Mouse (Mus musculus) heart, postnatal 4 days (tissue): ENCODE results near the gene Rab30. TPM values are rescaled to one million over a fixed set of nuclear protein-coding genes. Genes with fewer than 3 reads are reported as not detected.
"Not testable (repeated sequence)": the region's sequence is repeated elsewhere in the genome, so short reads cannot be mapped to it uniquely, and the experiment has no call there.

Experiments
- DNase-seq: peaks from one replicate; pipeline ENCODE4 v3.0.0; 2021
- total RNA-seq, 2 experiments: library from RNA; stranded (reverse); gene quantifications; 2 replicates each; pipeline ENCODE4 v1.2.3; 2021

Rab30 gene
- total RNA-seq: 10 to 100 TPM; 11.5 to 14.0 TPM

DNA sequence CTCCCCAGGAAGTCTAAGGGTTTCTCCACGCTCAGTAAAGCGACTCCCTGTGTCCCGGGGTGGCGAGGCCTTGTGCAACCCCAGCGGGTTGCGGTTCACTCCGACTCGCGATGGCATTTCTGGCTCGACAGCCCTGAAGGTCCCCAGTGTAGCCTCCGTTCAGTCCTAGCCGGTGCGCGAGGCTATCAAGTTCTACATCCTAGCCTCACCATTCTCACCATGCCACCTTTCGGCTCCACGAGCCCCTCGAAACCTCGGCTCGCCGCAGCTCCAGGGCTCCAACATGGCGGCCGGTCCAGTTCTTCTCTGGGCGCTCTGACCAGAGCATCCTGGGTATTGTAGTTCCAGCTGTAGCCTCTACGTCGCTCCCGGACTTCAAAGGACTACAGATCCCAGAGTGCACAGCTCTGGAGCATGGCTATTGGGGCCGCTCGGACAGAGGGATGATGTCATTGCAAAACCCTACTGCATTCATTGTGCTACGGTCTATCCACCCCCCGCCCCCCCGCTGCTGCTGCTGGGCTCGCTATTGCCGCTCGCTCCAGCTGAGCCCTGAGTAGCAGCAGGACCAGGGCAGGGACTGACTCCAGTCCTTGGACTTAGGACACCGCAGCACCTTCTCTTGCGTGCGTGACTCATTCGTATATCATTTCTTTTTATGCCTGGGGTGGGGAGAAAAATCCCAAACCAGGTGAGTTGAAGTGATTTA is at the start of gene Rab30:
TSS of gene Rab30 (plus strand) at position 452 of the 709 bp plus-strand sequence.
- peak; percentile 91 for DNase-seq

DNA sequence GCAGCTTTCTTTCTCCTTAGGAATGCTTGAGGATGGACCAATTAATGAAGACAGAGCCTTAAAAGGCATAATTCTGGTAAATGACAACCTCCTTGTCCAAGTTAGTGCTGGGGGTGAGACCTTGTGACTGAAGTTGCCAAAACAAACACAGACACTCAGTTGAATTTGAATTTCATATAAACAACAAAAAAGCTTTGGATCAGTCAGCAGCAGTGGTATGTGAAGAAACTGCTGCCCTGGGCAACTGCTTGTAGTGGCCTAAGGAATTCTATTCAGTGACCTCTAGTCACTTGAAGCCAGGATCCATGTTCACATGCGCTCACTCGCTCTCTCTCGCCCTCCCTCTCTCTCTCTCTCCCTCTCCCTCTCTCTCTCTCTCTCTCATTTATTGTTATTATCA is 45.0 kb upstream of the Rab30 start:
- DNase-seq: no peak

DNA sequence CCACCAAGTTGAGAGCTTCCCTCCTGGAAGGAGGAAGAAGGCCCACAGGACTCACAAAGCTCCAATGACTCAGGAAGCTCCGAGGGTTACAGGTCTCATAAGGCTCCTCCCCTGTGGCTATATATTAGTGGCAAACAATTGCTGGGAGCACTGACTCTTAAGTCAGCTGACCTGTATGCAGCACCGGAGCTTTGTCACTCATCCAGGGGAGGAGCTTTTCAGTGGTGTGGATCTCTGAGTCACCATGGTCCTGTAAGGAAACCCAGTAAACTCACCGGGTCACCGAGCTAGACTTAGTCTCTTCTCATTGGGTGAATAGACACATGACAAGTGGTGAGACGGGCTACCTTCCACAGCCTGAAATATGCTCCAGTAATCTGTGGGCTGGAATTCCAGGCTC is 42.6 kb upstream of the Rab30 start:
- no peak for DNase-seq

DNA sequence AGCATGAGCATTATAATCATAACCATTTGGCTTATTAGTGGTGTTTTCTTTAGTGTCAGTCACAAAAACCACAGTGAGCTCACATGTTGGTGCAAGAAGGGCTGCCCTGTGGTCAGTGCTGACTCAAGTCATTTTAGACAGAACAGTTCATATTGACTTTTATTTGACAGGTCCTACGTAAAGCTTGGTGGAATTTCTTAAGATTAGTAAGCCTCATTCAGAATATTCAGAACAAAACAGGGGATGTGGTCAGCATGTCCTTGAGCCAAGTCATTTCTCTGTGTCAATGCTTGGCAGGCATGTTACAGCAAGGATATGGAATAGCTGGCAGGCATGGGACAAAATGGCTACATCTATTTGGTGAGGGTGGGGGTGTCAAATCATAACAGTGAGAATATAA is 37.7 kb upstream of the Rab30 start:
- no peak for DNase-seq

DNA sequence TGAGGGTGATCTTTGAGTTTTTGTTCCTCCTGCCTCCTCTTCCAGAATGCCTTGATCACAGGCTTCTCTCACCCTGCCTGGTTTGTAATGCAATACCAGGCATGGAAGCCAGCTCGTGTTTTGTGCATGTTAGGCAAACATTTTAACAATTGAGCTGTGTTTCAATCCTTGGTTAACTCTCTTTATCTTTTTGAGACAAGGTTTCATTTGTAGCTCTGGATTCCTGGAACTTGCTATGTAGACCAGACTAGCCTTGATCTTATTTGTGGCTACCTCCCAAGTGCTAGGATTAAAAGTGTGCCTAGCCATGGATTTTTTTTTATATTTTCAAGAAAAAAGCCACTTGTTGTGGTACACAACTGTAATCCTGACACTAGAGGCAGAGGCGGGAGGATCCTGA is 35.9 kb upstream of the Rab30 start:
- no peak for DNase-seq

DNA sequence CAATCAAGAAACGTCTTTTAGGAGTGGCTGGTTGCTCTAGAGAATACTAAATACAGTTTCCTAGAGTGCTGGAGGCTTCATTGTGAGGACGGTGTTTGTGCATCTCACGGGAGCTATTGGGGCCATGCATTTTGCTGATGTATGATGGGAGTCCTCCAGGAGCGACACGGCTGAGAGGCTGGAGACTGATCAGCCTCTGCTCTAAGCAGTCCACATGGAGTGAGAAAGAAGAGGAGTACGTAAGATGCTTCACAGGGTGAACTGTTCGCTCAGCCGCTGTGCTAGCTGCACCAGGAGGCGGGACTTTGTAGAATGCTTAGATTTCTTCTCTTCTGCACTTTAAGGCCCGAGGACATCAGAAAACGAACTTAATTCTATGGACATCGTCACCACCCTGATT is 34.7 kb upstream of the Rab30 start:
- no peak for DNase-seq

DNA sequence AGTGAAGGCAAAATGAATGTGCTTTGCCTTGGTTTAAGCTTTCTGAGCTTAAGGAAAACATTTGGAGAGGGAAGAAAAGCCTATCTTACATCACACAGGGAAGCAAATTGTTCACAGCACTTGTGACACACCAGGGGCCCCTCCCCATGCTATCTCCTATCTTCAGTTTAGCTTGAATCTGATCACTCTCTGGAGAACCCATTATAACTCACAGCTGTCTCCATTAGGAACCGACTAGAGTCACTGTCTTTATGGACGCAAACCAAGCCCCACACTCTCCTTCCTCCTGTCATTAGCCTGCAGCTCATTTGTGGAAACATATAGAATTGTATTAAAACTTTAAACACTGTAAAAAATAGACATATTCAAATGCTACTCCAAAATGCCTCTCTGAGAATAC is 31.8 kb upstream of the Rab30 start:
- no peak for DNase-seq

DNA sequence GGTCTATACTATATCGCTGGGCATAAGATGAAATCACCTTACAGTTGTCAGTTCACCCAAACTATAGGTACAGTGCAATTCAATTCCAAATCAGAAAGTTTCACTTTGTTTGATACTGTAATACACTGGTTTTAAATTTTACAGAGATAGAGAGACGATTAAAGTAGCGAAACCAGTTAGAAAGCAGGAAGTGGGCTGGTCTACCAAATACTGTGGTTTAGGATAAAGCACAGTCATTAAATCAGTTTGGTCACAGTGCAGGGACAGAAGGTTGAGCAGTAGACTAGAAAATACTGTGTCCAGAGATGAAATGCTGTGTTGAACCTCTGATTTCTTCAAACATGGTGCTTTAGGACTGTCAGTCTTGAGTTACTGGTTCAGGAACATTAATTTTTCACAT is 29.8 kb upstream of the Rab30 start:
- DNase-seq: no peak

DNA sequence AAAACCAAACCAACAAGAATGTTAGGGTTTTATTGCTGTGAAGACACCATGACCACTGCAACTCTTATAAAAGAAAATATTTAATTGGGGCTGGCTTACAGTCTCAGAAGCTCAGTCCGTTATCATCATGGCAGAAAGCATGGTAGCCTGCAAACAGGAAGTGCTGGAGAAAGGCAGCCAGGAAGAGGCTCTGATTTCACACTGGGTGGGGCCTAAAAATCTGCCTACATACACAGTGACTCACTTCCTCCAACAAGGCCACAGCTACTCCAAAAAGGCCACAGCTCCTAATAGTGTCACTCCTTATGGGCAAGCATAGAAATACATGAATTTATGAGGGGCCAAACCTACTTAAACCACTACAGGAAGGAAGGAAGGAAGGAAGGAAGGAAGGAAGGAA is 26.3 kb upstream of the Rab30 start:
- DNase-seq: no peak

DNA sequence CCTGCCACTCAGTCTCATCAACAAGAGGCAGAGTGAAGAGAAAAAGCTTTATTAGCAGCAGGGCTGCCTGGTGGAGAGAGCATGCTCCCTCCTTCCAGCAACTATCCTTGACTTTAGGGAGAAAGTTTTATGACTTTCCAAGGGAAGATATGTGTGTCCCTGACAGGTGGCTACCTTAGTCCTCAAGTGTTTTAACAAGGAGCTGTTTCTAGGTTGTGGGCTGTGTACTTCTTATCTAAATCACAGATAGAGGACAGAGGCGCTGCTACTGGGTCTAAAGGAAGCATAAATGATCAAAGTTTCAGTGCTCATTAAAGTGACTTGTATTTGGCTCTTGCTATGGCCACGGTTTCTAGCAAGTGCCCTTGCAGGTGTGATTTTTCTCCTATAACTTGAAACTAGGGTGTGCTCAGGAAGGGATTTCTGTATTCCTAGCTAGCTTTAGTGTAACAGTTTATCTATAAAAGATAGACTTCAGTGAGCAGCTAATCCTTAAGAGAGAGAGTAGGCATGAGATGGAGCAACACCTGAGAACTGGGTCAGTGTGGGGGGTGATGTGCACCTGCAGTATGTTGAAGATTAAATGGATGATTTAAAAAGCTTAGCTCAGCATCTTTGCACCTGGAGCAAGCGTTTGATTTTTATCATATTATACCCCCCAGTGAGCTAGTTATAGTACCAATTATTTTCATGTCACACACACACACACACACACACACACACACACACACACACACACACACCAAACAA is 21.1 kb upstream of the Rab30 start:
- DNase-seq: no peak

DNA sequence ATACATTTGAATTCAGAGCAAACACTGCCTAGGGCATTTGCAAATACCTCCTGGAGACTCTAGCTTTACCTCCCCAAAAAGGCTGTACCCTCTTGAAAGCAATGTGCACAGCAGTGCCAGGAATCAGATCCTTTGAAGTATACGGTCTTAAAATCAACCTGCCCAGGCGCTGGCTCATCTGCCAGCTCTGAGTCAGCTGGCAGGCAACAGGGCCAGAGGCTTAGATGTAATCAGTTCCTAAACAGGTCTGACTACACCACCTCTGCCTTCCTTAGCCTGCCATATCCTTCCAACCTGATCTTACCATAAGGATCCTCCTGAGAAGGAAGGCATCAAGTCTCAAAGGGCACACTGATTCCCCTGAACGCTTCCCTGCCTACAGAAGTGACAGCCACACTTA is 17.7 kb upstream of the Rab30 start:
- no peak for DNase-seq

DNA sequence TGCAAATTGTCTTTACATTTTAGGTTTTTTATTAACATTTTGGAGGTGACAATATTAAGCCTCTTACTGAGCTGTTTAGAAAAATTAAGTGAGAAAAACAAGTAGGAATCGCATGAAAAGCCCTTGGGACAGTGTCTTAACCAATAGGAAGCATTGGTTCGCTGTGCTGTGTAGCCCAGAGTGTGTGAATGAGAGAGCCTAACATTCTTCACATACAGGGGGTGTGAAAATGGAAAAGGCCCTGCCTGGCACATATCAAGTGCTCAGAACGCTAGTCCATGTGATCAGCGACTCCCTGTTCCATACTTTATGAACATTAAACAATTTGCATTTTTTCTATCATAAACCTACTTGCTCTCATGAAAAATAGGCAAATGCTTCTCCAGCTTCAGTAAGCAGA is 17.1 kb upstream of the Rab30 start:
- no peak for DNase-seq

DNA sequence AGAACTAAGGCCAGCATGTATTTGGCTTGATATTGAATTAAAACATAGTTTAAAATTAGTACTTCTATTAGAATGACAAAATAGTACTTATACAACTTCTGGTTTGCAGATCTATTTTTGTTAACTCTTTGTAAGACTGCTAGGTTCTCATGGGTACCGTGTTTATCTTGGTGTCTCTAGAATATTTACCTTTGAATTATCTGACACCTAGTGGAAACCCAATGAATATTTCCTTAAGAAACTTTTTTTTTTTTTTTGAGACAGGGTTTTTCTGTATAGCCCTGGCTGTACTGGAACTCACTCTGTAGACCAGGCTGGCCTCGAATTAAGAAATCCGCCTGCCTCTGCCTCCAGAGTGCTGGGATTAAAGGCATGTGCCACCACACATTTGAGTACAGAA is 11.8 kb upstream of the Rab30 start:
- not testable (repeated sequence) for DNase-seq

DNA sequence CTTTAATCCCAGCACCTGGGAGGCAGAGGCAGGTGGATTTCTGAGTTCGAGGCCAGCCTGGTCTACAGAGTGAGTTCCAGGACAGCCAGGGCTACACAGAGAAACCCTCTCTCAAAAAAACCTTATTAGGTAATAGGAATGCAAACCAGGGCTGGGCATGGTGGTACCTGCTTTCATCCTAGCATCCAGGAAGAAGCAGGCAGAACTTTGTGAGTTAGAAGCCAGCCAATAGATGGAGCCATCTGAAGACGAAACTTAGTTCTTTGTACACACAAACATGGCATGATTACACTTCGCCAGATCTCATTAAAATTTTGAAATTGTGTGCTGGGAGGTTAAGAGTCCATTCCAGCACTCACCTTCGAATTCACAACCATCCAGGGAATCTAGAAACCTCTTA is 10.9 kb upstream of the Rab30 start:
- no peak for DNase-seq

DNA sequence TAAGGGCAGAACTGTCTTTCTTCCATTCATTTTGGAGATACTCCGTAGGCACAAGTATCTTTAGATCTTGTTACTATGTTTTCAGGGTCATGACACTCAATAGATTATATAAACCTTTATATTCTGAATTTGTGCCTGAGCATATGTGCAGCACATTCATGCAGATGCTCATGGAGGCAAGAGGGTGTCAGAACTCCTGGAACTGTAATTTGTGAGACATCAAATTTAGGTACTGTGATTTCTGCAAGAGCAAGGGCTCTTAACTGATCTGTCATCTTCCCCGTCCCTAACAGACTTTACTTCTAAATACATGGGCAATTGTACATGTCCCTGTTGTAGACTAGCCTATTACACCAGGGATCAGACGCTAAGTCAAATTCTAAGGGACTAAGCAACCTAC is 10.4 kb upstream of the Rab30 start:
- DNase-seq: no peak

DNA sequence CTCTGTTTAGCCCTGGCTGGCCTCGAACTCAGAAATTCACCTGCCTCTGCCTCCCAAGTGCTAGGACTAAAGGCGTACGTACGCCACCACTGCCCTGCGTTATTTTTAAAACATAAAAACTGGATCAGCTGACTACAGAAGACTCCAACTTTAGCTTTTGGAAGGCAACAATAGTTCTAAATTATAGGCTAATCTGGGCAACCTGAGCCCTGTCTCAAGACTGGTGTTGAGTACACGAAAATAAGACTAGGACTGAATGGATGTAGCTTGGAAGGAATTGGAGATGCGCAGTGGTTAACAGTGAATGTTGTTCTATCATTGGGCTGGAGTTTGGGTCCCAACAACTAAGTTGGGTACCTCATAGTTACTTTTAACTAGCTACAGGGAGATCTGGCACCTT is 9.3 kb upstream of the Rab30 start:
- no peak for DNase-seq

DNA sequence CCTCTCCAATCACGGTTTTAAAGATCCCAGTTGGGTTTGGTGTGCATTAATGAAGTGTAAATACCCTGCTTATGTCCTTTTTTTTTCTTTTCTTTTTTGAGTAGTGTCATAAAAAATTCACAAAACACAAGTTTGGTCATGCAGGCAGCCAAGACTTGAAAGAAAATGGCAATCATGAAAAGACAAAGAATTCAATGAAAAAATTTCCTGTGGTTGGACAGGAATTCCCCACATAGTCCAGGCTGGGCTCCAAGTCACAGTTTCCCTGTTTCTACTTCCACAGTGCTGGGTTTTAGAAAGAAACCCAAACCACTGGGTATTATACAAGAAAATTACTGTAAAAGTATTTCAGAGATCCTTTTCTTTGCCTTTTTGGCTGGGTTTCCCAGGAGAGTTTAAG is 3.8 kb upstream of the Rab30 start:
- no peak for DNase-seq

DNA sequence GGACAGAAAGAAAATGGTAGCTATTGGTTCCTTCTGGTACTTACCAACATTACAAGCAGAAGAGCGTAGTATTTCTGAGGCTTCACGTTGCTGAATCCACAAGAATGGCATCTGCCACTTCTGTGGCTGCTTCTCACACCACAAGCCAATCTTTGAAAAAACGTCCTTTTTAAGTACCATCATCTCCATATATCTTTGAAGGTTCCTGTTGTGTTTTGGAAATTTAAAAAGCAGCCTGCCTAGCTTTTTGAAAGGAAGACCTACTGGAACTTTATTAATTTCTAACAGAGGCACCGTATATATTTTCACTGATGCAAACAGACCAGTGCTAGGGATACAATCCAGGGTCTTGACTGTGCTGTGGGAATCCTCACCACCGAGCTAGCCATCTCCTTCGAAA is 1.4 kb upstream of the Rab30 start:
- DNase-seq: no peak

DNA sequence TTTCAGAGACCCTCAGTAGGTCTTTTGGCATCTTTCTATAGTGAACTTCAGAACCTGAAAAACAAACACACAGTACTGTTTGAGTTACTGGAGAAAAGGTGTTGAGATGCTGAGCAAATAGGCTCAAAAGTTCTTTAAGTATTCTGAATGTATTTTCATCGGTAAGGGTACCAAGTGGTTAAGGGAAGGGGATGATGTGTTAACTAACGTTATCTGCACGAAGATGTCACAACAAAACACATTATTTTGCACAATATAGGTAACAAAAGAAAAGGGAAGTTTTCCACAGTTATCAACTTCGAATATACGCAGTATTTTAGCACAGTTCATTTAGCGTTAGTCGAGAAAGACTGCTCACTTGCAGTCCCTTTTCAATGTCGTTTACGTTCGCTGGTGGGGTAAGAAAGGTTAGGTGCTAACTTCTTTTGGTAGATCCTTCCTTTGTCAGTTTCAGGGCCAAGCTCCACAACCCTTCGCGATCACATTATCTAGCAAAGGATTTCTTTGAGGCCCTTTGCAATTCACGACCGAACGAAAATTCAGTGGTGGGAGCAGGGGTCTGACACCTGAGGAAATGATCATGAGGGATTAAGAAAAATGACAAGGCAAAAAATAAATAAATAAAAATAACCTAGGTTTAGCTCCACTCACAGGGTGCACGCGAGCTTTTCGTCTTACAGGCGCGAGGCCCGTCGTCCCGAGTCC is 840 bp upstream of the Rab30 start:
- peak; percentile 12 for DNase-seq

DNA sequence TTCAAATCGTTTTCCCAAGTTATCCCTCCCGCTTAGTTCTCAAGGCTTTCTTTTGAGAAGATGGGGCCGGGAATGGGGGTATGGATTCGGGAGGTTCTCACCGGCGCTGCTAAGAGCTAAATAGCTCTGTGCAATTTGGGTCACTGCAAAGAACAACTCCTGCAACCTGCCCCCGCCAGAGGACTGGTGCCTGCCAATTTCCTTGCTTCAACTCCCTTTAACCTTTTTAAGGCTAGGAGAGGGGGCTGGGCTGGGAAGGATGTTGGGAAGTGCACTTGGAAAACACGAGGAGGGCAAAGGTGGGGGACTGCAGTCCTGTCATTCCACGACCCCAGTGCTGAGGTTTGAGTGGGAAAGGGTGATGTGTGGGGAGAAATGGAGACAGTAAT is 452 bp downstream of the Rab30 start:
- peak; percentile 37 for DNase-seq

DNA sequence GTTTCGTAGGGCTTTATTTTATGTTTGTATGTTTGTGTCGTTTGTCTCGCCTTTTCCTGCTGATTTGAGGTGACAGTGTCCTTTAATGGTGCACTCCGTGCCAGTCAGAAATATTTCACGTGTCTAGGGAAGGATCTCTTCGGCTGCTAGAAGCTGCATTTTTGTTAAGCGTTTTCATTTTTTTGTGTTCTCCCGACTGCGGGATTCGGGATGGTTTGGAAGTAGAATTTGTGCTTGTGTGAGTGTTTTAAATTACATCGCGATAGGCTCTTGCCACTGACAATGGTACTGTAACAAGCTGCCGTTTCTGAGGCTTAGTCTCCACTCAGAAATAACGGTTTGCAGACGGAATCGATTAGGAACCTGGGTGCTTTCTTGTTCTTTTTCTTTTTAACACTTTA is 938 bp downstream of the Rab30 start:
- no peak for DNase-seq

DNA sequence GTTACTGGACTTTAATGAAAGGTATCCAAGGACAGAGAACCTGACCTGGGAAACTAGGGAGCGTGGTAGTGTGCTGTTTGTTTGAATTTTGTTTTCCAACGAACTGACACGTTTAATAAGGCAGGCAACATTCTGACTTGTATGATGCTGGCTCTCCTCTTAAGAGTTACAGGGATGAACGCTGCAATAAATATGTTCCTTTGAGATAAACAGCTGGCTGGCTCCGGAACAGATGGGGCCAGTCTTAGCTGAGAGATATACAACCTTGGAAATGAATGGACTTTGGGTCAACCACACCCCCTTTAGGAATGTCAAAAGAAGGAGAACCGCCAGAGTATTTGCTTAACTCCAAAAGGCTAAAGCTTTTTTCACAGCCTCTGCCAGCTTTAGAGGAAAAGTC is 1.4 kb downstream of the Rab30 start:
- DNase-seq: no peak

DNA sequence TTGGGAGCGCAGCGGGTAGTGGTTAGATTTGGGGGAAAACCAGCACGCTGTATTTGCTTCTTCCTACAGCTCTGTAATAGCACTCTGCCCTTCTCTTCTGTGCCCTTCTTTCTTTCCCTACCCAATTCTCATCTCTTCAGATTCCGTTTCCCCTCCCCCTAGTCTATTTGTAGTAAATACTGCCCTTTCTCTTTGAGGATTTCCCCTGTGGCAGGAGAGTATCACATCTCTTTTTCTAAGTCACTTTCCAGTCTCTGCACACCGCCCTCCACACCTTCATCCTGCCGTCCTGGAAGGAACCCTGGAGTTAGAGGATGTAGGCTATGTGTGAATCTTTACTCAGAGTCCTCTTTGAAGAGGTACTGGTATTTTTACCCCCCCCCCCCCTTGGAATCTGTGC is 1.9 kb downstream of the Rab30 start:
- no peak for DNase-seq

DNA sequence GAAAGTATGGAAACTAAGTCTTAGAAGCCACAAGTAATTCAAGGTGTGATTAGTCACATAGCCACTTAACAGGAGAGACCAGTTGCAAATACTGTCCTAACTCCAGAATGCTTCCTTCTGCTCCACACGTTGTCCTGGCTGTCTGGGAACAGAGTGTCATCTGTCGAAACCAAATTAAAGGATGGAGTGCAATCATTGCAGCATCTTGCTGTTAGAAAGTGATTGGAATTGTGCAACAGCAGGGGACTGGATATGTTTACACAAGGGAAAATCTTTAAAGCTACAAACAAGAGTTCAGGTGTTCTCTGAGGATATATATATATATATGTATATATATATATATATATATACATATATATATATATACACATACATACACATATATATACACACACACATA is 9.0 kb downstream of the Rab30 start:
- DNase-seq: no peak
